Mouse (Mus musculus) bone marrow, adult 2 months (tissue): ENCODE data around the gene Tacc2.

ENCODE experiments used
- CTCF ChIP-seq: fragments of 200-500 bp; IDR thresholded peaks from 2 replicates; pipeline ENCODE4 v1.5.1; 2011; ENCODE audit warnings: low read length, control low read depth; ENCODE audit not compliant: control insufficient read depth, insufficient read depth
- POLR2A ChIP-seq: fragments of 200-500 bp; IDR thresholded peaks from 2 replicates; pipeline ENCODE4 v1.6.1; 2011; ENCODE audit warnings: low read depth, mild to moderate bottlenecking, control low read depth, low read length, borderline replicate concordance; ENCODE audit not compliant: control insufficient read depth

- TF ChIP-seq CTCF (no peak), POLR2A (no peak)
Observed at GRCm38 (mm10) chr7:130555597-130555996, 21.6 kb upstream of the Tacc2 start.
